Mouse (Mus musculus) ES-E14 (cell line): ENCODE measurements at regions not wholly inside any gene's neighbourhood (a gene's known extent, or its start where the extent isn't known, plus 50 kb on each side); places are given as distances from the start of the nearest gene placed in this dataset.
"Not testable (repeated sequence)": the region's sequence is repeated elsewhere in the genome, so short reads cannot be mapped to it uniquely, and the experiment has no call there.

ENCODE experiments used
- DNase-seq: peaks from one replicate; pipeline ENCODE4 v3.0.0-alpha.2; 2013; ENCODE audit warnings: low read depth, low spot score
- H3K27ac ChIP-seq: 2 replicates; pipeline ENCODE4 v1.5.1; 2012; ENCODE audit warnings: low read depth, mild to moderate bottlenecking, low read length, moderate library complexity, mixed read lengths; ENCODE audit not compliant: poor library complexity, insufficient read depth, severe bottlenecking
- H3K36me3 ChIP-seq: 2 replicates; pipeline ENCODE4 v1.6.1; 2012; ENCODE audit warnings: mild to moderate bottlenecking, low read length, moderate library complexity, mixed read lengths; ENCODE audit not compliant: control insufficient read depth, poor library complexity, insufficient read depth, severe bottlenecking
- H3K4me1 ChIP-seq, 2 experiments: fragments of 150-350 bp in 1 of 2; sonication (generic) in 1 of 2; 2 replicates each; pipeline ENCODE4 v1.6.1; 2012; ENCODE audit warnings: low read length in 2 of 2, mild to moderate bottlenecking in 1 of 2, mixed read lengths in 1 of 2; ENCODE audit not compliant: control insufficient read depth in 2 of 2, insufficient read depth in 2 of 2, poor library complexity in 1 of 2
- H3K4me3 ChIP-seq, 2 experiments: fragments of 150-350 bp in 1 of 2; sonication (generic) in 1 of 2; 2 replicates each; pipeline ENCODE4 v1.5.1; 2012; ENCODE audit warnings: low read length in 2 of 2, low read depth in 1 of 2, mild to moderate bottlenecking in 1 of 2, mixed read lengths in 1 of 2; ENCODE audit not compliant: insufficient read depth in 1 of 2, poor library complexity in 1 of 2, severe bottlenecking in 1 of 2
- H3K9ac ChIP-seq: 2 replicates; pipeline ENCODE4 v1.6.1; 2012; ENCODE audit warnings: low read depth, mild to moderate bottlenecking, low read length, mixed read lengths; ENCODE audit not compliant: poor library complexity, insufficient read depth, severe bottlenecking
- H3K9me3 ChIP-seq: fragments of 150-350 bp; sonication (generic); 2 replicates; pipeline ENCODE4 v1.6.1; 2012; ENCODE audit warnings: low read depth, mild to moderate bottlenecking, low read length; ENCODE audit not compliant: control insufficient read depth, insufficient read depth
- in situ Hi-C, 2 experiments: fragments of 600-800 bp; cut with MboI; formaldehyde crosslinking; loops; one replicate each; pipeline ENCODE4 v1.15.1; 2025; ENCODE audit warnings: low sequenced_read_pairs in 2 of 2, inconsistent platforms in 1 of 2; ENCODE audit not compliant: unreplicated experiment in 2 of 2

GRCm38 (mm10) chr4:19766701-19767100, 161.4 kb downstream of the Gm12353 start:
- in situ Hi-C loops, H3K9me3 ChIP-seq, H3K27ac ChIP-seq, H3K36me3 ChIP-seq, H3K4me1 ChIP-seq: not testable (repeated sequence)
- DNase-seq: peak; percentile 3
- Histone ChIP-seq H3K9ac (peak overlapping the region; percentile 80), H3K4me3 (peak overlapping the region; percentile 73 to 76)
